Mouse (Mus musculus) frontal cortex, adult 2 months (tissue): ENCODE measurements around the gene Fam213b. TPM values are rescaled to one million over a fixed set of nuclear protein-coding genes. Genes with fewer than 3 reads are reported as not detected.
A peak's percentile ranks its signal among the peaks of the same experiment; 100 is the strongest.

Source experiments
- DNase-seq, 2 experiments: peaks; one replicate each; pipeline ENCODE4 v3.0.0; 2022; ENCODE audit warnings: low spot score in 1 of 2; ENCODE audit errors: extremely low spot score in 1 of 2
- polyA plus RNA-seq: library from polyadenylated mRNA; depleted of rRNA; stranded (reverse); fragments of >200 nt; gene quantifications from 2 replicates; pipeline ENCODE4 v1.2.3, GENCODE M21; 2012; rRNA removed

Fam213b gene
- 121 and 126 TPM in 2 replicates for polyA plus RNA-seq

GRCm38 (mm10) chr4:154898506-154899446 is at the start of gene Fam213b:
TSS of gene Fam213b (minus strand) at chr4:154899135.
- peak; percentile 64 to 83 for DNase-seq

- DNase-seq: peak in 1 of 2 experiments; percentile 52
These were observed 49.4 kb upstream of the Fam213b start for GRCm38 (mm10) chr4:154948066-154948939.

- DNase-seq: peak in 1 of 2 experiments; percentile 65
These were observed 47.4 kb upstream of the Fam213b start for GRCm38 (mm10) chr4:154946319-154946718.

- DNase-seq: peak; percentile 81 to 90
These were observed 45.2 kb upstream of the Fam213b start for GRCm38 (mm10) chr4:154944121-154944590.

GRCm38 (mm10) chr4:154943323-154944039 is 44.5 kb upstream of the Fam213b start:
- DNase-seq: no peak

GRCm38 (mm10) chr4:154942632-154943322 is 43.8 kb upstream of the Fam213b start:
- DNase-seq: no peak

- DNase-seq: no peak
These were observed 42.9 kb upstream of the Fam213b start for GRCm38 (mm10) chr4:154941831-154942230.

GRCm38 (mm10) chr4:154940156-154940555 is 41.2 kb upstream of the Fam213b start:
- DNase-seq: no peak

- DNase-seq: no peak
These were observed 38.8 kb upstream of the Fam213b start for GRCm38 (mm10) chr4:154937746-154938145.

GRCm38 (mm10) chr4:154936542-154937255 is 37.8 kb upstream of the Fam213b start:
- no peak for DNase-seq

- DNase-seq: no peak
These were observed 36.9 kb upstream of the Fam213b start for GRCm38 (mm10) chr4:154935788-154936187.

GRCm38 (mm10) chr4:154934800-154935199 is 35.9 kb upstream of the Fam213b start:
- no peak for DNase-seq

- no peak for DNase-seq
These were observed 34.5 kb upstream of the Fam213b start for GRCm38 (mm10) chr4:154933306-154933907.

- no peak for DNase-seq
These were observed 30.2 kb upstream of the Fam213b start for GRCm38 (mm10) chr4:154929088-154929660.

GRCm38 (mm10) chr4:154928395-154929087 is 29.6 kb upstream of the Fam213b start, which contains the start of gene Tnfrsf14:
TSS of gene Tnfrsf14 (minus strand) at chr4:154928563.
- DNase-seq: no peak

GRCm38 (mm10) chr4:154927899-154928337 is 29.0 kb upstream of the Fam213b start:
- no peak for DNase-seq
